In genomic region chr2:168050000-168050942, GRCm38 (mm10) we compare ENCODE assay signal across 8 mouse cellular contexts. TPM values are rescaled to one million over a fixed set of nuclear protein-coding genes. Genes with fewer than 3 reads are reported as not detected.
DNase-seq lines count a peak whose midpoint lies in the region; ATAC-seq and TF ChIP-seq lines count a peak whose summit lies in the region.

No protein-coding gene starts in this region.

- TF ChIP-seq CTCF in G1E (IDR thresholded peaks at IDR 0.05; ENCODE audit: low read depth, low read length) = no peak

- peaks cover 15% of the 10 kb centered on the region for H3K4me1 ChIP-seq in G1E (ENCODE audit: insufficient read depth, low read depth, low read length)
- H3K4me1 ChIP-seq in forebrain, embryonic 15.5 days = peaks cover 12% of the 10 kb centered on the region
- peaks cover 35% of the 10 kb centered on the region for H3K4me1 ChIP-seq in intestine, embryonic 14.5 days (replicated peaks; ENCODE audit: control insufficient read depth, insufficient read depth, low read length)
- H3K4me1 ChIP-seq in liver, embryonic 15.5 days (replicated peaks) = peaks cover 26% of the 10 kb centered on the region
- H3K4me1 ChIP-seq in stomach, embryonic 14.5 days (ENCODE audit: control insufficient read depth, insufficient read depth, low read length) = peaks cover 32% of the 10 kb centered on the region

- under 1% methylated on average over 56 of the region's 56 CpGs for WGBS in forebrain, embryonic 15.5 days
- WGBS in intestine, embryonic 14.5 days = under 1% methylated on average over 46 of the region's 56 CpGs
- WGBS in liver, embryonic 15.5 days (ENCODE audit: insufficient replicate concordance) = under 1% methylated on average over 56 of the region's 56 CpGs
- under 1% methylated on average over 56 of the region's 56 CpGs for WGBS in stomach, embryonic 14.5 days

- H3K27ac ChIP-seq in forebrain, embryonic 15.5 days (replicated peaks) = no peak overlapping the region
- H3K27ac ChIP-seq in intestine, embryonic 14.5 days (ENCODE audit: low read depth) = 0 out of 2 replicates have a peak overlapping the region, but pooled peaks have one; percentile 51
- no peak overlapping the region for H3K27ac ChIP-seq in liver, embryonic 15.5 days (replicated peaks)
- peak overlapping the region; percentile 15; the same call in 1 of the 2 replicates for H3K27ac ChIP-seq in stomach, embryonic 14.5 days (ENCODE audit: low read length)

- H3K4me2 ChIP-seq in forebrain, embryonic 15.5 days (replicated peaks) = peak overlapping the region; percentile 53
- peak overlapping the region; percentile 91 for H3K4me2 ChIP-seq in intestine, embryonic 14.5 days (ENCODE audit: low read length)
- H3K4me2 ChIP-seq in liver, embryonic 15.5 days = peak overlapping the region; percentile 74
- H3K4me2 ChIP-seq in stomach, embryonic 14.5 days (replicated peaks; ENCODE audit: low read depth, low read length) = peak overlapping the region; percentile 88

- DNase-seq in 416B (ENCODE audit: low read depth) (peak; percentile 88), G1E (ENCODE audit: low spot score) (peak; percentile 26)
- DNase-seq in intestine, embryonic 14.5 days (ENCODE audit: low spot score) = peak; percentile 77
- DNase-seq in left cerebral cortex, adult 9 months (ENCODE audit: low spot score in 2 of 2) = no peak
- no peak for DNase-seq in B cell, adult 2 months

- H3K9ac ChIP-seq in forebrain, embryonic 15.5 days (replicated peaks) = peak overlapping the region; percentile 20
- H3K9ac ChIP-seq in intestine, embryonic 14.5 days (ENCODE audit: low read length) = peak overlapping the region; percentile 65
- H3K9ac ChIP-seq in liver, embryonic 15.5 days = peak overlapping the region; percentile 27; the same call in 1 of the 2 replicates
- peak overlapping the region; percentile 48 for H3K9ac ChIP-seq in stomach, embryonic 14.5 days (replicated peaks; ENCODE audit: low read depth, low read length)

- H3K4me3 ChIP-seq in G1E (ENCODE audit: low read depth, low read length) = peak overlapping the region; percentile 65; the same call in 1 of the 2 replicates
- H3K4me3 ChIP-seq in forebrain, embryonic 15.5 days = peak overlapping the region; percentile 36
- peak overlapping the region; percentile 60 for H3K4me3 ChIP-seq in intestine, embryonic 14.5 days (ENCODE audit: low read depth, low read length)
- peak overlapping the region; percentile 47 for H3K4me3 ChIP-seq in liver, embryonic 15.5 days (replicated peaks)
- H3K4me3 ChIP-seq in stomach, embryonic 14.5 days (ENCODE audit: low read depth, low read length) = peak overlapping the region; percentile 50

- H3K36me3 ChIP-seq in G1E (replicated peaks) = no peaks in the 10 kb centered on the region
- H3K36me3 ChIP-seq in forebrain, embryonic 15.5 days = no peaks in the 10 kb centered on the region
- no peaks in the 10 kb centered on the region for H3K36me3 ChIP-seq in intestine, embryonic 14.5 days (ENCODE audit: control insufficient read depth, insufficient read depth, low read length)
- no peaks in the 10 kb centered on the region for H3K36me3 ChIP-seq in liver, embryonic 15.5 days (replicated peaks)
- H3K36me3 ChIP-seq in stomach, embryonic 14.5 days (ENCODE audit: control insufficient read depth, insufficient read depth, low read length) = no peaks in the 10 kb centered on the region

- ATAC-seq in G1E (ENCODE audit: extremely low read depth, insufficient number of reproducible peaks, low FRiP score, poor library complexity, severe bottlenecking) = peak; percentile 56
- no peak for ATAC-seq in forebrain, embryonic 15.5 days (replicated peaks)
- 0 out of 2 replicates have a peak, but pooled peaks have one; percentile 35 for ATAC-seq in intestine, embryonic 14.5 days (replicated peaks; ENCODE audit: low FRiP score, low TSS enrichment, low read depth)
- ATAC-seq in liver, embryonic 15.5 days (ENCODE audit: insufficient read depth) = peak; percentile 68
- ATAC-seq in stomach, embryonic 14.5 days (ENCODE audit: insufficient number of reproducible peaks, insufficient read depth, low FRiP score, low read depth) = 0 out of 2 replicates have a peak, but pooled peaks have one; percentile 21

- H3K9me3 ChIP-seq in G1E (replicated peaks) = no peaks in the 10 kb centered on the region
- no peaks in the 10 kb centered on the region for H3K9me3 ChIP-seq in forebrain, embryonic 15.5 days
- H3K9me3 ChIP-seq in intestine, embryonic 14.5 days (ENCODE audit: control insufficient read depth, low read length) = no peaks in the 10 kb centered on the region
- H3K9me3 ChIP-seq in liver, embryonic 15.5 days (replicated peaks) = no peaks in the 10 kb centered on the region
- H3K9me3 ChIP-seq in stomach, embryonic 14.5 days (ENCODE audit: control insufficient read depth, low read depth, low read length) = no peaks in the 10 kb centered on the region

- peaks cover 37% of the 10 kb centered on the region for H3K27me3 ChIP-seq in G1E (ENCODE audit: insufficient read depth, low read length)
- peaks cover 26% of the 10 kb centered on the region for H3K27me3 ChIP-seq in forebrain, embryonic 15.5 days
- no peaks in the 10 kb centered on the region for H3K27me3 ChIP-seq in intestine, embryonic 14.5 days (replicated peaks; ENCODE audit: control insufficient read depth, insufficient read depth, low read length)
- peaks cover 44% of the 10 kb centered on the region for H3K27me3 ChIP-seq in liver, embryonic 15.5 days
- H3K27me3 ChIP-seq in stomach, embryonic 14.5 days (ENCODE audit: control insufficient read depth, insufficient read depth, low read length) = no peaks in the 10 kb centered on the region

RNA-seq across cellular contexts. Expression of gene Pard6b, which starts 30.5 kb away (rescaled TPM):
- total RNA-seq in G1E (2014; fragmentation: Nextera tagmentation) = 3.1 and 4.8 TPM in 2 replicates
- 5.3 and 5.5 TPM in 2 replicates for total RNA-seq in G1E (2017)
- 4.7 and 4.8 TPM in 2 replicates for polyA plus RNA-seq in G1E (2012)
- polyA plus RNA-seq in forebrain, embryonic 15.5 days (2015; fragmentation: Nextera tagmentation; extraction: Ambion mirVana) = 6.9 and 7.4 TPM in 2 replicates
- 20.0 and 21.6 TPM in 2 replicates for polyA plus RNA-seq in intestine, embryonic 14.5 days (2014; fragmentation: Nextera tagmentation; extraction: Ambion mirVana)
- polyA plus RNA-seq in liver, embryonic 15.5 days (2015; fragmentation: Nextera tagmentation; extraction: Ambion mirVana) = 2.6 and 2.9 TPM in 2 replicates
- polyA plus RNA-seq in stomach, embryonic 14.5 days (2014; fragmentation: Nextera tagmentation; extraction: Ambion mirVana) = 12.3 and 13.2 TPM in 2 replicates

RNA-seq across cellular contexts. Expression of gene Ripor3, which starts 39.9 kb away (rescaled TPM):
- total RNA-seq in G1E (2014; fragmentation: Nextera tagmentation) (5.2 and 6.9 TPM in 2 replicates), G1E (2017) (1.9 and 2.3 TPM in 2 replicates)
- polyA plus RNA-seq in G1E (2012) = 6.5 and 8.7 TPM in 2 replicates
- 0.13 and 0.28 TPM in 2 replicates for polyA plus RNA-seq in forebrain, embryonic 15.5 days (2015; fragmentation: Nextera tagmentation; extraction: Ambion mirVana)
- polyA plus RNA-seq in intestine, embryonic 14.5 days (2014; fragmentation: Nextera tagmentation; extraction: Ambion mirVana) = 3.8 and 4.8 TPM in 2 replicates
- polyA plus RNA-seq in liver, embryonic 15.5 days (2015; fragmentation: Nextera tagmentation; extraction: Ambion mirVana) = 1.2 and 1.4 TPM in 2 replicates
- polyA plus RNA-seq in stomach, embryonic 14.5 days (2014; fragmentation: Nextera tagmentation; extraction: Ambion mirVana) = 4.2 and 4.3 TPM in 2 replicates

Comparison
In these comparisons a context has a peak if more than half of its experiments do, and no peak if none do; other contexts are left out.
1. DNase-seq: peak in 416B (single experiment), G1E (single experiment) and intestine, embryonic 14.5 days (single experiment); none in left cerebral cortex, adult 9 months (0 of 2) and B cell, adult 2 months (0 of 2).
2. H3K27ac ChIP-seq: peak in intestine, embryonic 14.5 days (single experiment) and stomach, embryonic 14.5 days (single experiment); none in forebrain, embryonic 15.5 days (single experiment) and liver, embryonic 15.5 days (single experiment).
3. Peak in every context shown above with its lines, with median percentiles within 50 percentile points of each other: H3K4me3 ChIP-seq, H3K4me2 ChIP-seq and H3K9ac ChIP-seq.